Mouse (Mus musculus): ENCODE measurements around the gene Ing4. TPM values are rescaled to one million over a fixed set of nuclear protein-coding genes. Genes with fewer than 3 reads are reported as not detected.

Ing4 gene
- total and polyA plus RNA-seq, 2 experiments from 2014 or later = 60.4 to 97.8 TPM

DNA sequence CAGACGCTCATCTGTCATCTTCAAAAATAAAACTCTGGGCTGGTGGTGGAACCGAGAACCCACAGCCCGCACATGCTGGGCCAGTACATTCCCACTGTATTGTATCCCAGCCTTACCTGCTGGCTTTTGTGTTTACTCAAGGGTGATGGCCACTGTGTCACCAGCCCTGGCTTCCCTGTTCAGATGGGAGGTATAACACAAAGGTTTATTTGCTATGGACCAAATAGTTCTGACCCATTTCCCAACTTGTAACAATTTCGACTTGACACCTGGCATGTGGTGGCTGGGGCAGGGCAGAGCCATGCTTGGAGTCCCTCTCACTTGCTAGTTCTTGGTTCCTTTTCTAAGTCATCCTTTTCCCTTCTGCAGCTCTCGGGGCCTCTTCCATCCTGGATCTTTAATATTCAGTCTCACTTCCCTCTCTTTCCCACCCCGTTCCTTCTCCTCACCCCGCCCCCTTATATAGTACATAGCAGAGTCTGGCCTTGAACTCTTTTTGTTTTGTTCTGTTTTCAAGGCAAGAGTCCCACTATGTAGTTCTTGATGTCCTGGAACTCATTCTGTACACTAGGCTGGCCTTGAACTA, 43.3 kb downstream of the Ing4 start:
- no peak overlapping the region for H3K4me3 ChIP-seq (ENCODE audit: low read depth, low read length)
- 89% methylated on average over 7 of the region's 7 CpGs for WGBS
- ATAC-seq (ENCODE audit: low FRiP score) = no peak

DNA sequence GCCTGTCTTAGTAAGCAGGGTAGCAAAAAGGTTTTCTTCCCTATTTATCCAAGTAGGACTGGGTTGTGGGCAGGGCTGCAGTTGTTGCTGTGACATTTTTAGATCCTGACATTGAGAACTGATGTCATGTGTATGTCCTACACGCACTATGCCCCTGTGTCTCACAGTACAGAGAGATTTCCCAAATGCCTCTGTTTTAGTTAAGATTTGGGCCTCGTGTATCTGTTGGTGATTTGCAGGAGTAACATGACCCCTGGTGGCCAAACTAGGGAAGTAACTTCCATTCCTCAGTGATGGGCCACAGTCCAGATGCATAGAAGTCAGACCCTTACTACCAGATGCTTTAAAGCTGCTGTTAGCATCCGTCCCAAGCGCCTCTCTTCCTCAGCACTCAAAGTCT, 44.9 kb downstream of the Ing4 start:
- no peaks in the 10 kb centered on the region for H3K36me3 ChIP-seq (ENCODE audit: insufficient read depth, low read length)
- H3K4me3 ChIP-seq (ENCODE audit: low read depth, low read length) = no peak overlapping the region
- 5% methylated on average over 4 of the region's 4 CpGs for WGBS
- peaks cover 2% of the 10 kb centered on the region; the same call in 1 of the 2 replicates for H3K4me1 ChIP-seq (ENCODE audit: insufficient read depth, low read length)
- H3K27ac ChIP-seq (ENCODE audit: low read depth, low read length) = 0 out of 2 replicates have a peak overlapping the region, but pooled peaks have one; percentile 4
- ATAC-seq (ENCODE audit: low FRiP score) (no peak), DNase-seq (ENCODE audit: low spot score) (peak; percentile 86)
- H3K4me2 ChIP-seq (ENCODE audit: low read depth, low read length, poor library complexity, severe bottlenecking) = no peak overlapping the region
- H3K9ac ChIP-seq (replicated peaks; ENCODE audit: low read length, poor library complexity, severe bottlenecking) = no peak overlapping the region; the same call in 1 of the 2 replicates
- H3K9me3 ChIP-seq (ENCODE audit: low read length) = no peaks in the 10 kb centered on the region
- peak; percentile 95 for TF ChIP-seq CTCF (IDR thresholded peaks at IDR 0.05)
- H3K27me3 ChIP-seq (ENCODE audit: insufficient read depth, low read length) = no peaks in the 10 kb centered on the region

More for the DNA sequence above, 43.3 kb downstream of the Ing4 start:
- no peaks in the 10 kb centered on the region for H3K4me1 ChIP-seq (ENCODE audit: insufficient read depth, low read length)
- no peak overlapping the region for H3K27ac ChIP-seq (ENCODE audit: low read depth, low read length)
- no peak for TF ChIP-seq CTCF (IDR thresholded peaks at IDR 0.05)
- no peaks in the 10 kb centered on the region for H3K27me3 ChIP-seq (ENCODE audit: insufficient read depth, low read length)
- H3K9ac ChIP-seq (replicated peaks; ENCODE audit: low read length, poor library complexity, severe bottlenecking) = no peak overlapping the region
- no peaks in the 10 kb centered on the region for H3K36me3 ChIP-seq (ENCODE audit: insufficient read depth, low read length)
- no peak overlapping the region for H3K4me2 ChIP-seq (ENCODE audit: low read depth, low read length, poor library complexity, severe bottlenecking)
- H3K9me3 ChIP-seq (ENCODE audit: low read length) = no peaks in the 10 kb centered on the region
- DNase-seq (ENCODE audit: low spot score) = no peak

DNA sequence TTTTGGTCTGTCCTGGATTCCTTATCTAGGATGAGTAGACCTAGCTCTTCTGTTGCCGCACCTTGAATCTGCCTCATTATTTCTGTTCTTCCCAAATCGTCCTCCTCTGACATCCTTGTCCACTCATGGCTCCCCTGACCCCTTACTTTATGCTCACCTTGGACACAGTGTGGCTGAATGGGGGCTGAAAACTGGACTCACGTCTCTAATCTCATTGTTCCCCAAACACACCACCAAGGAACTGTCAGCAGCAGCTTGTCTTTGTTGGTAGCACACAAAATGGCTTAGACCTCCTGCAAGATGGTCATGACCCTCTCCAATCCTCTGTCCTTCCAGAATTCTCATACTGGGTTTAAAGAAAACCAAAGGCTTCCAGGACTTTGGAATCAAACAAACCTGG, 48.4 kb downstream of the Ing4 start:
- Histone ChIP-seq H3K4me3 (ENCODE audit: low read depth, low read length) (no peak overlapping the region), H3K27ac (ENCODE audit: low read depth, low read length) (peak overlapping the region; percentile 89; the same call in 1 of the 2 replicates), H3K27me3 (ENCODE audit: insufficient read depth, low read length) (no peaks in the 10 kb centered on the region), H3K4me1 (ENCODE audit: insufficient read depth, low read length) (peaks cover 16% of the 10 kb centered on the region), H3K4me2 (ENCODE audit: low read depth, low read length, poor library complexity, severe bottlenecking) (no peak overlapping the region), H3K9me3 (ENCODE audit: low read length) (no peaks in the 10 kb centered on the region), H3K9ac (replicated peaks; ENCODE audit: low read length, poor library complexity, severe bottlenecking) (no peak overlapping the region), H3K36me3 (ENCODE audit: insufficient read depth, low read length) (no peaks in the 10 kb centered on the region)
- TF ChIP-seq CTCF (IDR thresholded peaks at IDR 0.05) = no peak
- WGBS = 68% methylated on average over 3 of the region's 3 CpGs
- ATAC-seq (ENCODE audit: low FRiP score) = no peak
- DNase-seq (ENCODE audit: low spot score) = no peak

DNA sequence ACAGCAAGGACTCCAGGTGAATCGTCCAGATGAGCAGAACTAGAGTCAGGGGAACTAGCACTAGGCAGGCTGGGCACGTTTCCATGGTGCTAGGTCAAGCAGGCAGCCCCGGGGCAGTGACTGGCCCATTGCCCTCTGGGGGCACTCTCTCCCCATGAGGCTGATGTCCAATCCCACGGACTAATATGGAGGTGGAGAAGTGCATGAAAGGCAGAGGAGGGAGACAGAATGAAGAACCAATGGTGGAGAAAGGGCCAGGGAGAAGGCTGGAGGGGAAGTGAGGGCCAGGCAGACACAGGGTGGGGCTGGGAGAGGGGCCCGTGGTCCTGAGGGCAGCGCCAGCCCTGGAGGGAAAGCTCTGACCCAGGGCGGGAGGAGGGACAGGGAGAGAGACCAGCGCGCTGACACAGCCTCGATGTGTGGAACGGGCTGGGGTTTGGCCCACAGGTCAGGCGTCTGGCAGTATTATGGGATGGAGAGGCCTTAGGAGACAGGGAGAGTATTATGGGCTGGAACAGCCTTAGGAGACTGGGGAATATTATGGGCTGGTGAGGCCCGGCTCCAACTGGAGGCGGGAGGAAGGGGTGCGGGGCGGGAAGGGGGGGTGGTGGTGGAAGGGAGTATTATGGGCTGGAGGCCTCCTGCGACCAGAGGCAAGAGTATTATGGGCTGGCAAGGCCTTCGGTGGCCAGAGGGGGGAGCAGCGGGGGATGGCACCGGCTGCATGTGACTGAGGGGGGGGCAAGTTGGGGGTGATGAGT, 49.2 kb downstream of the Ing4 start:
- Histone ChIP-seq H3K4me2 (ENCODE audit: low read depth, low read length, poor library complexity, severe bottlenecking) (peak overlapping the region; percentile 43), H3K27ac (ENCODE audit: low read depth, low read length) (peak overlapping the region; percentile 89), H3K27me3 (ENCODE audit: insufficient read depth, low read length) (no peaks in the 10 kb centered on the region), H3K9ac (replicated peaks; ENCODE audit: low read length, poor library complexity, severe bottlenecking) (peak overlapping the region; percentile 5; the same call in 1 of the 2 replicates), H3K4me3 (ENCODE audit: low read depth, low read length) (no peak overlapping the region), H3K36me3 (ENCODE audit: insufficient read depth, low read length) (no peaks in the 10 kb centered on the region), H3K4me1 (ENCODE audit: insufficient read depth, low read length) (peaks cover 16% of the 10 kb centered on the region), H3K9me3 (ENCODE audit: low read length) (no peaks in the 10 kb centered on the region)
- peak; percentile 35 for TF ChIP-seq CTCF (IDR thresholded peaks at IDR 0.05)
- WGBS = 2% methylated on average over 20 of the region's 20 CpGs
- DNase-seq (ENCODE audit: low spot score) (peak; percentile 95), ATAC-seq (ENCODE audit: low FRiP score) (peak; percentile 84)

DNA sequence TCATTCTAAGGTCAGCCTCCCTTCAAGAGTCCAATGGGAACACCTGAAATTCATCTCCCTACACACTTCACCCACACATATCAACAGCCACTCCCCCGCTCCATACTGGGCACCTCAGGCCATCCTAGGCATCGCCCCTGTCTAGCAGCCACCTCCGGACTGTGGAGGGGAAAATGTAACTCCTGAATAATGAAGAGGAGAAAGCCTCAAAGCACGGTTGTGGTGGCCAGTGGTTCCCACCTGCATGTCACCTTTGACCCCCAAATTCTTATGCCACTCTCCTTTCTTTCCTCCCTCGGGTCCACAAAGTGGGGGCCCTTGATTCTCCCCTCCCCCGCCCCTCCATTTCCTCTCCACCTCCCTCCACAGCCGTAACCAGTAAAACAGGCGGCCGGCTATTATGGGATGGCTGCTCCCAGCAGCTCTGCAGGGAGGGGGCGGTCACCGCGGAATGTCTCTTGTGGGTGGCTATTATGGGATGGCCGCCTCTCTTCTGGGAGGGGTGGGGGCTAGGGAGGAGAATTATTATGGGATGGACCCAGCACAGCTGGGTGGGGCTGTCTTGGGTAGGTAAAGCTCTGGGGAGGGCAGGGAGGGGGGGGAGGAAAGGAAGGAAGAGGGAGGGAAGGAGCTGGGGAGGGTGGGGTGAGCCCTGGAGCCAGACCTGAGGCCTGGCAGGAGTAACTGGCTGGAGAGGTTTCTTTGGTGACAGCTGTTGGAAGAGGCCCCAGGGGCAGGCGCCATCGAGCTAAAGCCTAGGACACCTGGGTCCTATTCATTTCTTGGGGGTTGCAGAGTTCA, 50.2 kb downstream of the Ing4 start:
- WGBS = 4% methylated on average over 14 of the region's 15 CpGs
- Histone ChIP-seq H3K27me3 (ENCODE audit: insufficient read depth, low read length) (no peaks in the 10 kb centered on the region), H3K9me3 (ENCODE audit: low read length) (no peaks in the 10 kb centered on the region), H3K4me1 (ENCODE audit: insufficient read depth, low read length) (peaks cover 16% of the 10 kb centered on the region), H3K4me3 (ENCODE audit: low read depth, low read length) (no peak overlapping the region), H3K27ac (ENCODE audit: low read depth, low read length) (peak overlapping the region; percentile 89), H3K36me3 (ENCODE audit: insufficient read depth, low read length) (no peaks in the 10 kb centered on the region), H3K4me2 (ENCODE audit: low read depth, low read length, poor library complexity, severe bottlenecking) (peak overlapping the region; percentile 43), H3K9ac (replicated peaks; ENCODE audit: low read length, poor library complexity, severe bottlenecking) (peak overlapping the region; percentile 29; the same call in 1 of the 2 replicates)
- peak; percentile 75 for ATAC-seq (ENCODE audit: low FRiP score)
- DNase-seq (ENCODE audit: low spot score) = peak; percentile 89
- TF ChIP-seq CTCF (IDR thresholded peaks at IDR 0.05) = peak; percentile 16; the same call in 1 of the 2 replicates

Measured in midbrain, postnatal 0 days (tissue).